Comparison of ENCODE assay signal across 8 mouse cellular contexts in genomic region chr7:34233909-34234609, GRCm38 (mm10). TPM values are rescaled to one million over a fixed set of nuclear protein-coding genes. Genes with fewer than 3 reads are reported as not detected.
DNase-seq lines count a peak whose midpoint lies in the region; ATAC-seq lines count a peak whose summit lies in the region.

No protein-coding gene starts in this region.

- H3K9me3 ChIP-seq in forebrain, embryonic 14.5 days (replicated peaks; ENCODE audit: control insufficient read depth, low read length): no peaks in the 10 kb centered on the region
- H3K9me3 ChIP-seq in neural tube, embryonic 15.5 days (replicated peaks): no peaks in the 10 kb centered on the region

- peak; percentile 100 for DNase-seq in ES-CJ7 (ENCODE audit: low read depth, low spot score)
- DNase-seq in cerebellum, adult 11 months: peak; percentile 100
- DNase-seq in forebrain, embryonic 14.5 days (ENCODE audit: low spot score): peak; percentile 98
- DNase-seq in heart, postnatal 14 days: peak; percentile 96 to 98
- peak; percentile 100 for DNase-seq in layer of hippocampus, adult 11-12 months (ENCODE audit: low spot score)
- peak; percentile 99 for DNase-seq in lung, adult 18-20 months
- peak; percentile 97 for DNase-seq in testis, postnatal 14 days (ENCODE audit: low spot score)

- H3K4me2 ChIP-seq in forebrain, embryonic 14.5 days (ENCODE audit: low read length): peak overlapping the region; percentile 71
- H3K4me2 ChIP-seq in neural tube, embryonic 15.5 days: peak overlapping the region; percentile 65

- peak overlapping the region; percentile 84 for H3K27ac ChIP-seq in forebrain, embryonic 14.5 days (ENCODE audit: low read depth, low read length)
- H3K27ac ChIP-seq in neural tube, embryonic 15.5 days (replicated peaks): peak overlapping the region; percentile 92

- peaks cover 8% of the 10 kb centered on the region; the same call in 1 of the 2 replicates for H3K4me1 ChIP-seq in forebrain, embryonic 14.5 days (ENCODE audit: control insufficient read depth, insufficient read depth, low read length)
- H3K4me1 ChIP-seq in neural tube, embryonic 15.5 days: peaks cover 27% of the 10 kb centered on the region

- H3K27me3 ChIP-seq in forebrain, embryonic 14.5 days (replicated peaks; ENCODE audit: control insufficient read depth, insufficient read depth, low read length): no peaks in the 10 kb centered on the region
- no peaks in the 10 kb centered on the region for H3K27me3 ChIP-seq in neural tube, embryonic 15.5 days (replicated peaks)

- H3K9ac ChIP-seq in forebrain, embryonic 14.5 days (ENCODE audit: low read length): peak overlapping the region; percentile 64
- H3K9ac ChIP-seq in neural tube, embryonic 15.5 days (replicated peaks): peak overlapping the region; percentile 55

- intact Hi-C loops in heart, postnatal 14 days (cut with DNase I): loop anchor here (5.0 to 10.0 kb wide), 2 partner anchors 37 to 421 kb away; partner anchors contain the start of genes Kctd15 and Pdcd2l

- H3K36me3 ChIP-seq in forebrain, embryonic 14.5 days (ENCODE audit: control insufficient read depth, insufficient read depth, low read length): peaks cover 25% of the 10 kb centered on the region
- H3K36me3 ChIP-seq in neural tube, embryonic 15.5 days: peaks cover 25% of the 10 kb centered on the region

- peak overlapping the region; percentile 46 for H3K4me3 ChIP-seq in forebrain, embryonic 14.5 days (ENCODE audit: low read depth, low read length)
- H3K4me3 ChIP-seq in neural tube, embryonic 15.5 days (replicated peaks): peak overlapping the region; percentile 53

- peak; percentile 97 for ATAC-seq in forebrain, embryonic 14.5 days
- peak; percentile 95 for ATAC-seq in neural tube, embryonic 15.5 days (ENCODE audit: low FRiP score)

- WGBS in forebrain, embryonic 14.5 days: under 1% methylated on average over 46 of the region's 46 CpGs
- WGBS in neural tube, embryonic 15.5 days: under 1% methylated on average over 46 of the region's 46 CpGs

RNA-seq across cellular contexts. Expression of gene Gpi1, which starts 3.9 kb away (rescaled TPM):
- 190 and 199 TPM in 2 replicates for polyA plus RNA-seq in forebrain, embryonic 14.5 days (2014; fragmentation: Nextera tagmentation; extraction: Ambion mirVana)
- total RNA-seq in heart, postnatal 14 days (2021): 100 to 1,000 TPM; 507 to 526 TPM
- 326 and 346 TPM in 2 replicates for polyA plus RNA-seq in neural tube, embryonic 15.5 days (2015; fragmentation: Nextera tagmentation; extraction: Ambion mirVana)

RNA-seq across cellular contexts. Expression of gene Gm6096, which starts 16.8 kb away (rescaled TPM):
- polyA plus RNA-seq in forebrain, embryonic 14.5 days (2014; fragmentation: Nextera tagmentation; extraction: Ambion mirVana): not detected in 2 replicates
- total RNA-seq in heart, postnatal 14 days (2021): not detected
- polyA plus RNA-seq in neural tube, embryonic 15.5 days (2015; fragmentation: Nextera tagmentation; extraction: Ambion mirVana): not detected in 2 replicates

RNA-seq across cellular contexts. Expression of gene Pdcd2l, which starts 37.6 kb away (rescaled TPM):
- polyA plus RNA-seq in forebrain, embryonic 14.5 days (2014; fragmentation: Nextera tagmentation; extraction: Ambion mirVana): 79.4 and 84.3 TPM in 2 replicates
- total RNA-seq in heart, postnatal 14 days (2021): 10 to 100 TPM; 16.2 to 19.2 TPM
- polyA plus RNA-seq in neural tube, embryonic 15.5 days (2015; fragmentation: Nextera tagmentation; extraction: Ambion mirVana): 72.2 and 89.5 TPM in 2 replicates

Comparison
In these comparisons a context has a peak if more than half of its experiments do, and no peak if none do; other contexts are left out.
1. Peak in every context shown above with its lines: DNase-seq, ATAC-seq, H3K4me3 ChIP-seq and H3K27ac ChIP-seq.